Mouse (Mus musculus): ENCODE measurements around the gene Itga4.

The Itga4 gene

DNA sequence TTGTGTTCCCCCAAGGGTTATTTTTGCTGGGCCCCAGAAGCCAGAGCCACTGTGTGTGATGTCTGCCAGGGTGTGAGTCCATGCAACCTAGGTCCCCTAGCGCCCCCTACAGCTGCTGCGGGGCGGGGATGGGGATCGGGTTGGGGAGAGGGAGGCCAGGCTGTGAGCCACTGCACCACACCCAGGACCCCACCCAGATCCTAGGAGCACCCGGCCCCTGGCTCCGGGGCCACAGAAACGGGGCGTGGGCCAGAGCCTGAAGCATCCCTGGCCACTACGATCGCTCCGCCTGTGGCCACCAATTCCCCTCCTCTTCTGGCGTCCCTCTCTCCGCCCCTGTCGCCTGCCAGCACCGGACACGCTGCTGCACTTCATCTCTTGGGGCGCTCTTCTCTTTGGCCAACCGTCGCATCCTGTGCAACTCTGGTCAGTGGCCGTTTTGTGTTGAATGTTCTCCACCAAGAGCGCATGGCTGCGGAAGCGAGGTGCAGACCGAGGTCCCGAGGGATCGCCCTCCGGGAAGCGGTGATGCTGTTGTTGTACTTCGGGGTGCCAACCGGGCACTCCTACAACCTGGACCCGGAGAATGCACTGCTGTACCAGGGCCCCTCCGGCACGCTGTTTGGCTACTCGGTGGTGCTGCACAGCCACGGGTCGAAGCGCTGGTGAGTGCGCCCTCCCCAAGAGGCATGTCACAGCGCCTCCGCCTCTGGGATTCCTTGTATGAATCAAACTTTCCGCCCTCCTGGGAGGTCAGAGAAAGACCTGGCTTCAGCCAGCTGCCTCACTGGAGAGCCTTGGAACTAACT lies at the start of gene Itga4:
Itga4 (plus strand) TSS at position 235 of the 809 bp plus-strand sequence.
- peak; percentile 83 for DNase-seq

GRCm38 (mm10) chr2:79206191-79206755 lies 49.0 kb upstream of the Itga4 start:
- no peak for DNase-seq

GRCm38 (mm10) chr2:79214982-79215381 lies 40.2 kb upstream of the Itga4 start:
- no peak for DNase-seq

DNA sequence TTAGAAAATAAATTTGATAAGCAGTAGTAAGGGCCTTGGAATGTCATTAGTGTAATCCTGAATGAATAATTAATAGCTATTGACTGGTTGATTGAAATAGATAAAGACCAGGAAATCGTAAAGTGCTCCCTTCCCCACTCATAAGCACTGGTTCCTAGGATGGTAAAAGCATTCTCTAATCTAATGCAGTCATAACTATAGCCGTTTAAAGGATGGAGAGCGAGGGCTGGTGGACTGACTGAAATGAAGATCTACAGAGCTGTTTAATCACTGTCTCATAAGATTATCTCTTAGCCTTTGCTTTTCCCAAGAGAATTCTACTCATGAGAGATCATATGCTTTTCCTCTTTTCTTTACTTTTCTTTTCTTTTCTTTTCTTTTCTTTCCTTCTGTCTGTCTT lies 39.7 kb upstream of the Itga4 start:
- no peak for DNase-seq

DNA sequence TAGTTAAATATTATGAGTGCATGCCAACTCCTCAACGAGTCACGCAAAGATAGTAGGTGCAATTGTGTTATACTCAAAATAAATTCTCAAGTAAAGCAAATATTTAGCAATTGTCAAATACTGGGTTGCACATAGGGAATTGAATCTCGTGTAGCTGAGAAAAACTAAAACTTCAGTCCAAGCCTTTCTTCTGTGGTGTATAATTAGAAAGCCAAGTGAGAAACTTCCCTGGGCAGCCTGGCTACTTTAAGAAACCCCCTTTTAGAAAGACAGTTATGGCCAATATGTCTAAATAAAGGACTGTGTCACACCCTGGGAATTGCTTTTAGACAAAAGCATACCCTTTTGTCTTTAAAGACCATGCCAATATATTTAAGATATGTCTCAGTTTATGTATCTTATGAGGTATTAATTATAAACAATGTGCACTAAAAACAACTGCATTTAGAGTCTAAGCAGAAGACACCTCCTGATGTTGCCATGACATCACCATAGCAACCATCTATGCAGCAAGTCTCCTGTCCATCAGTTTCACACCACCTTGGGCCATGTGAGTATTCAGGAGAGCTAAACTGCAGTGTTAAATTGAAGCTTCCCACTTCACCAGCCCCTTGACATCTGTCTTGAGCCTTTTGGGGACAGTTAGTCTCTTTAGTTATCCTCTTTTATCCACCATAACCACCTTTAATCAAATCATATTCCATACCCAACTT lies 30.4 kb upstream of the Itga4 start:
- no peak for DNase-seq

- no peak for DNase-seq
These were observed 27.4 kb upstream of the Itga4 start for GRCm38 (mm10) chr2:79227805-79228241.

DNA sequence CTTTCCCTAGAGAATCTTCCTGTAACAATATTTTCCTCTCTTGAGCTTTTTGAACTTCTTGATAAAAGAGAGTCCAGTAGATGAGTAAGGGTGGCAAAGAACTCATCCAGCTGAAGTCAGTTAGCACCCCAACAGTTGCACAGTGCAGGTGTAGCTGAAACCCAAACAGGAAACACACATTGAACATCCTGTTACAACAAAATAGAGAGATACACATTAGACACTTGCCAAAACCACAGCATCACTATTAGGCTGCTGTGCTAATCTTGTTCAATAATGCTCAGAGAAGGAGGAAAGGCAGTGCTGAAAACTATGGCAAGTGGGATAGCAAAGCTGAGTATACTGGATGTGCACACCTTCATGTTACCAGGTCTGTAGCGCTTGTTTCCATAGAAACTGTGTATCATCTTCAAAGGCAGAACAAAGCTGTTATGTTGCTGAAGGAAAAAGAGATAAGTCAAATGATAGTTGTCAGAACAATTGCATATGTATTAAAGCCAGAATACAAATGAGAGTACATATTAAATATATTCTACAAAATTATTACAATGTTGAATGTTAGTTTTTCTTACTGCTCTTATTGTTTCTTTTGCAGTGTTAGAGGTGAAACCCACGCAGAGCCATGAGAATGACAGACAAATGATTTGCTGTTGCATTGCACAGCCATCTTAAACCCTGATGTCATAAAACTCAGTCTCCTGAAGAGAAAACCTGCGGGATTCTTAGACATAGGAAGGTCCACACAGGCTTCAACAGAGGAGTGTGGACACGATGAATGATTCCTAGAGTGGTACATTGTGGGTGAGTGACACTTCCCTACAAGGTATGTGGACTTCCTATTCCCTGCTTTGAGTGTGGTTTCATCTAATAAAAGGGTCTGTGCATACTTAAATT lies 23.9 kb upstream of the Itga4 start:
- no peak for DNase-seq

DNA sequence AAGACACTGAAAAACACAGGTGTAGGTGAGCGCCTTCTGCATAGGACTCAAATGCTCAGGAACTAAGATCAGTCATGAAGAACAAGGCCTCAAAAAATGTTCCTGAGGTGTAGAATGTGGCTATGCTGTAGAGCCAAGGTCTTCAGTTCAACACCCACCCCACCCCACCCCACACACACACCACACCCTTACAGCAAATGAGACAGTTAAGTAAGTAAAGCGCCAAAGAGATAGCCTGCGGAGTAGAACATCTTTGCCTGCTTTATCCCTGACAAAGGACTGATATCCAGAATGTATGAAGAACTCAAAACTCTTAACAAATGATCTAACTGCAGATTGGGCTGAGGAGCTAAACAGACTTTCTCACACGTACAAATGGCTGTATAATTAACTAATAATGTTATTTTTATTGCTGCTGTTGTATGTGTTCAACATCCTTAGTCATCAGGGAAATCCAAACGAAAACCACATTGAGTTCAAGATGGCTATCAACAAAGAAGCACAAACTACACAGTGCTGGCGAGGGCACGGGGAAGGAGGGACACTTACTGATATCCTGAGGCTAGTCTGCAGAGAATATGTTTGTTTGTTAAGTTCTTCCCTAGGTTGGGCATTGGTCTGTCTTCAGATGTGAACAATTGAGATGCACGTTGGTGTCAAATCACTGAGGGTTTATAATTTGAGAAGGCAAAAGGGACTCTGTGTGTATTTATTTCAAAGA lies 19.3 kb upstream of the Itga4 start:
- no peak for DNase-seq

- no peak for DNase-seq
These were observed 18.0 kb upstream of the Itga4 start for GRCm38 (mm10) chr2:79237216-79237615.

- DNase-seq, result no peak
These were observed 10.9 kb upstream of the Itga4 start for GRCm38 (mm10) chr2:79244276-79244675.

GRCm38 (mm10) chr2:79244743-79245142 lies 10.5 kb upstream of the Itga4 start:
- no peak for DNase-seq

- DNase-seq, result no peak
These were observed 6.9 kb upstream of the Itga4 start for GRCm38 (mm10) chr2:79248283-79248682.

DNA sequence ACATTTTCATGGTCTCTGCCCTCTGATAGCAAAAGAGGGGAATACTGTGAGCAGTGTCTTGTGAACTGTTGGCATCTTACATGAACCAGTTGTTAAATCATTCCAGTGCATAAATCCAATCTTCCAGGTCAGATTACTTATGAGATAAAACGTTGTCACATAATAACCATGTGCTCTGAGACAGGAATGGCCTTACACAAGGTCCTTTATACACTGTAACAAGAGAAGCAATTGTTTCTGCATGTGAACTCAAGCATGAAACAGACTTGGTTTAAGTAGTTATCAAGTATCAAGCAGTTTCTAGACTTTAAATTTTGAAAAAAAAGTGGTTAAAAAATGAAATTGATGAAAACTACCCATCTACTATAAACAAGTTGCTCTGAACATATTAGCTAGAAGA lies 4.7 kb upstream of the Itga4 start:
- DNase-seq, result no peak

- no peak for DNase-seq
These were observed 1.4 kb upstream of the Itga4 start for GRCm38 (mm10) chr2:79253754-79254197.

GRCm38 (mm10) chr2:79254588-79255191 lies 536 bp upstream of the Itga4 start:
- no peak for DNase-seq

DNA sequence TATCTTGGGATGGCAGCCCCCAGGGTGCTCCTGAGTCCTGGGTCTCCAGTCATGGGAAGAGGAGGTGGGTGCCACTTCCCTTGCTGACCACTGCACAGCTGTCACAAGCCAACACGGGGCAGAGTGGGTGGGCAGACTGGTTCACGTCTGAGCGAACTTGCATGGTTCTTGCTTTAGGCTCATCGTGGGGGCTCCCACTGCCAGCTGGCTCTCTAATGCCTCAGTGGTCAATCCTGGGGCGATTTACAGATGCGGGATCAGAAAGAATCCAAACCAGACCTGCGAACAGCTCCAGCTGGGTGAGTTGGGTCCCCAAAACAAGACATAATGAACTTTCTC lies 744 bp downstream of the Itga4 start:
- DNase-seq, result peak; percentile 5

DNA sequence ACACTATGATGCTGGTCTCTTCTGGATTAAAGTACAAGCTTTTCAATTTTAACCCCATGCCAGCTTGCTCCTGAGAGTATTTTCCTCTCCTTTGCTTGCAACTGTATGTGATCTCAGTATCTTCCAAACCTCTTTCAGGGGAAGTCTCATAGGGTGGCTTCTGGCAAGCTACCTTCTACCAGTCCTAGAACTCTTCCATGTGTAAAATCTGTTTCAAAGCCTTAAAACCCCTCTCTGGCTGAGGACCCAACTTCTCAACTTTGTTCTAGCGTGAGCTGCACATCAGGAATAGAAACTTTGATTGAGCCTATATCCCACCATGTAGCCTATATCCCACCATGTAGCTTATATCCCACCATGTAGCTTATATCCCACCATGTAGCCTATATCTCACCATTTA lies 1.1 kb downstream of the Itga4 start:
- DNase-seq, result no peak

DNA sequence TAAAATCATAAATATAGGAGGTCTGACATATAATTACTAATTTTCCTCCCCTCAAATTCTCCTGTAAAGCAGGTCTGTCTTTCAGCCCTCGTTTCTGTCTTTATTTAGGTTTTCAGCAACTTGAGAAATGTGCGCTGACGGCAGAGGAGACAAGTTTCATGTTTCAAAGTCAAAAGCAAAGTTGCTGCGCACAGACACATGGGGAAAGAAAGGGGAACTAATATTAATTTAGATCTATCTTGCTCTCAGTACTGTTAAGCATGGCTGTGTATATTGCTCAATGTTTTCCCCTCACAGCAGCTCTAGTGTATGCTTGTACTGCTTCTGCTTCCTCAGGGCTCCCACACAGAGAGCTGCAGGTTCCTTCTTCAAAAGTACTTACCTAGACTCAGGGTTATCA lies 1.7 kb downstream of the Itga4 start:
- DNase-seq, result no peak

DNA sequence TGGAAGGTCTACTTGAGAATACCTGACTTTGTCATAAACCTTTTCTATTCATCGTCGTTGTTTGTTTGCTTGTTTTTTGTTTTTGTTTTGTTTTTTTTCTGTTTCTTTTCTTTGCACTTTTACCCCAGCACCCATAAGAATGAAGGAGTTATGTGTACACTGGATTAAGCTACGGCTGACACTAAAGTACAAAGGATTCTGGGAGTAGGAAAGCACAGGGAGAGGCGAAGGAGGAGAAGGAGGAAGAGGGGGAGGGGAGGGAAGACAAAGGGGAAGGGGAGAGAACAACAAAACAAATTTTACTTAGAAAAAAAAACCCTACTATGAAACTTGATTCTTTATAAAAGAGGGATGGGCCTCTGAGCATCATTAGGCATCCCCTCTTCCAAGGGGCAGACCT lies 2.2 kb downstream of the Itga4 start:
- DNase-seq, result no peak

GRCm38 (mm10) chr2:79259326-79259725 lies 4.1 kb downstream of the Itga4 start:
- no peak for DNase-seq

- DNase-seq, result peak; percentile 29
These were observed 10.4 kb downstream of the Itga4 start for GRCm38 (mm10) chr2:79265665-79266064.

DNA sequence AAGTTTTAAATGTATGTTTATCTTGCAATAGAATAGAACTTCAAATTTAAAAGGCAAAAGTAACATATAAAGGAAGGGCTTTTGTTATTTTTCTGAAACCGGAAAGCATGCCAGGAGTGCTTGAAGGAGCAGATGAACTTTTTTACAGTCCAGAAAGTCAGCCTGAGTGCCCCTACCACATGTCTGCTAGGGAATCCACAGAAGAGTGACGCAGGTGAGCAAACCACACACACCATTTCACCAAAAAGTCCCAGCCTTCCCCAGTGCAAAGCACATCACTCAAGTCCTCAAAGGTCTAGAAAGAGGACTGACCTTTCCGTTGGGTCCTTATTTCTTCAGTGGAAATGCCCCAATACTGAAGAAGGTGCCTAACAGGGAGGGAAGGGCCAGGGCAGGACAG lies 11.3 kb downstream of the Itga4 start:
- DNase-seq, result no peak
